Mouse (Mus musculus): ENCODE measurements around the gene Gss. TPM values are rescaled to one million over a fixed set of nuclear protein-coding genes. Genes with fewer than 3 reads are reported as not detected.

Gss gene
- total and polyA plus RNA-seq, 2 experiments from 2014 or later = 14.7 to 15.4 TPM

GRCm38 (mm10) chr2:155634562-155634961 is 42.0 kb upstream of the Gss start:
- TF ChIP-seq CTCF (IDR thresholded peaks at IDR 0.05; ENCODE audit: low read depth) = no peak
- Histone ChIP-seq H3K27ac (no peak overlapping the region), H3K4me2 (ENCODE audit: low read depth, low read length) (no peak overlapping the region), H3K9ac (replicated peaks; ENCODE audit: low read length) (no peak overlapping the region), H3K9me3 (ENCODE audit: low read length) (no peaks in the 10 kb centered on the region), H3K36me3 (ENCODE audit: insufficient read depth, low read length) (peaks cover 56% of the 10 kb centered on the region), H3K4me3 (ENCODE audit: low read length) (no peak overlapping the region), H3K4me1 (ENCODE audit: insufficient read depth, low read length) (no peaks in the 10 kb centered on the region), H3K27me3 (ENCODE audit: insufficient read depth, low read length) (no peaks in the 10 kb centered on the region)
- WGBS = 87% methylated on average over 8 of the region's 8 CpGs
- DNase-seq (ENCODE audit: low spot score) (no peak), ATAC-seq (no peak)

- H3K27me3 ChIP-seq (ENCODE audit: insufficient read depth, low read length) = no peaks in the 10 kb centered on the region
- H3K9ac ChIP-seq (replicated peaks; ENCODE audit: low read length) = no peak overlapping the region
- no peak for DNase-seq (ENCODE audit: low spot score)
- no peak for TF ChIP-seq CTCF (IDR thresholded peaks at IDR 0.05; ENCODE audit: low read depth)
- H3K4me2 ChIP-seq (ENCODE audit: low read depth, low read length) = no peak overlapping the region
- H3K9me3 ChIP-seq (ENCODE audit: low read length) = no peaks in the 10 kb centered on the region
- no peak overlapping the region for H3K4me3 ChIP-seq (ENCODE audit: low read length)
- no peaks in the 10 kb centered on the region for H3K4me1 ChIP-seq (ENCODE audit: insufficient read depth, low read length)
- peaks cover 50% of the 10 kb centered on the region for H3K36me3 ChIP-seq (ENCODE audit: insufficient read depth, low read length)
- no peak overlapping the region for H3K27ac ChIP-seq
- ATAC-seq = no peak
- WGBS = 83% methylated on average over 9 of the region's 9 CpGs
Measured at GRCm38 (mm10) chr2:155633731-155634130, 41.1 kb upstream of the Gss start.

- 70% methylated on average over 19 of the region's 19 CpGs for WGBS
Measured at GRCm38 (mm10) chr2:155633121-155633520, 40.5 kb upstream of the Gss start.

GRCm38 (mm10) chr2:155632138-155632936 is 39.7 kb upstream of the Gss start:
- H3K9me3 ChIP-seq (ENCODE audit: low read length) = no peaks in the 10 kb centered on the region
- ATAC-seq (no peak), DNase-seq (ENCODE audit: low spot score) (no peak)
- no peak overlapping the region for H3K9ac ChIP-seq (replicated peaks; ENCODE audit: low read length)
- H3K36me3 ChIP-seq (ENCODE audit: insufficient read depth, low read length) = peaks cover 38% of the 10 kb centered on the region
- no peak overlapping the region for H3K4me3 ChIP-seq (ENCODE audit: low read length)
- TF ChIP-seq CTCF (IDR thresholded peaks at IDR 0.05; ENCODE audit: low read depth) = no peak
- H3K27ac ChIP-seq = no peak overlapping the region
- no peak overlapping the region for H3K4me2 ChIP-seq (ENCODE audit: low read depth, low read length)
- H3K4me1 ChIP-seq (ENCODE audit: insufficient read depth, low read length) = no peaks in the 10 kb centered on the region
- 70% methylated on average over 30 of the region's 30 CpGs for WGBS
- H3K27me3 ChIP-seq (ENCODE audit: insufficient read depth, low read length) = no peaks in the 10 kb centered on the region

More at GRCm38 (mm10) chr2:155633121-155633520, 40.5 kb upstream of the Gss start:
- no peak for TF ChIP-seq CTCF (IDR thresholded peaks at IDR 0.05; ENCODE audit: low read depth)
- H3K27me3 ChIP-seq (ENCODE audit: insufficient read depth, low read length) = no peaks in the 10 kb centered on the region
- no peaks in the 10 kb centered on the region for H3K9me3 ChIP-seq (ENCODE audit: low read length)
- H3K4me3 ChIP-seq (ENCODE audit: low read length) = no peak overlapping the region
- no peak for ATAC-seq
- no peaks in the 10 kb centered on the region for H3K4me1 ChIP-seq (ENCODE audit: insufficient read depth, low read length)
- peaks cover 46% of the 10 kb centered on the region for H3K36me3 ChIP-seq (ENCODE audit: insufficient read depth, low read length)
- H3K4me2 ChIP-seq (ENCODE audit: low read depth, low read length) = no peak overlapping the region
- H3K27ac ChIP-seq = no peak overlapping the region
- no peak overlapping the region for H3K9ac ChIP-seq (replicated peaks; ENCODE audit: low read length)
- DNase-seq (ENCODE audit: low spot score) = no peak

GRCm38 (mm10) chr2:155630590-155631416 is 38.2 kb upstream of the Gss start:
- Histone ChIP-seq H3K4me3 (ENCODE audit: low read length) (no peak overlapping the region), H3K27ac (no peak overlapping the region; the same call in 1 of the 2 replicates), H3K9me3 (ENCODE audit: low read length) (no peaks in the 10 kb centered on the region), H3K36me3 (ENCODE audit: insufficient read depth, low read length) (peaks cover 26% of the 10 kb centered on the region), H3K9ac (replicated peaks; ENCODE audit: low read length) (0 out of 2 replicates have a peak overlapping the region, but pooled peaks have one; percentile 17), H3K4me2 (ENCODE audit: low read depth, low read length) (no peak overlapping the region), H3K4me1 (ENCODE audit: insufficient read depth, low read length) (no peaks in the 10 kb centered on the region), H3K27me3 (ENCODE audit: insufficient read depth, low read length) (no peaks in the 10 kb centered on the region)
- WGBS = 30% methylated on average over 43 of the region's 43 CpGs
- no peak for TF ChIP-seq CTCF (IDR thresholded peaks at IDR 0.05; ENCODE audit: low read depth)
- DNase-seq (ENCODE audit: low spot score) (no peak), ATAC-seq (no peak)

- ATAC-seq = no peak
- Histone ChIP-seq H3K9me3 (ENCODE audit: low read length) (no peaks in the 10 kb centered on the region), H3K4me1 (ENCODE audit: insufficient read depth, low read length) (no peaks in the 10 kb centered on the region), H3K4me2 (ENCODE audit: low read depth, low read length) (no peak overlapping the region), H3K27ac (no peak overlapping the region; the same call in 1 of the 2 replicates), H3K27me3 (ENCODE audit: insufficient read depth, low read length) (no peaks in the 10 kb centered on the region), H3K9ac (replicated peaks; ENCODE audit: low read length) (no peak overlapping the region), H3K4me3 (ENCODE audit: low read length) (no peak overlapping the region), H3K36me3 (ENCODE audit: insufficient read depth, low read length) (peaks cover 19% of the 10 kb centered on the region)
- WGBS = 35% methylated on average over 20 of the region's 20 CpGs
- no peak for DNase-seq (ENCODE audit: low spot score)
- TF ChIP-seq CTCF (IDR thresholded peaks at IDR 0.05; ENCODE audit: low read depth) = peak; percentile 32
Measured at GRCm38 (mm10) chr2:155630153-155630552, 37.5 kb upstream of the Gss start.
